Mouse (Mus musculus): ENCODE results near the gene Rdh11.

- TF ChIP-seq CTCF (IDR thresholded peaks at IDR 0.05; ENCODE audit: borderline replicate concordance, insufficient read depth, low read depth, low read length) (no peak), POLR2A (IDR thresholded peaks at IDR 0.05; ENCODE audit: borderline replicate concordance, insufficient read depth, low read length) (peak; percentile 51; the same call in 1 of the 2 replicates)
These were observed 61.6 kb downstream of the Rdh11 start, which contains the start of gene Arg2 for GRCm38 (mm10) chr12:79130299-79131177.

Data from cerebellum, adult 2 months (tissue).